Mouse (Mus musculus) forebrain, embryonic 12.5 days (tissue): ENCODE measurements around the gene Ankrd33. TPM values are rescaled to one million over a fixed set of nuclear protein-coding genes. Genes with fewer than 3 reads are reported as not detected.

Experiments used
- ATAC-seq: fragments of 200-750 bp; cut with Nextera tagmentation; 2 replicates; pipeline ENCODE4 v1.8.0; 2017; ENCODE audit warnings: moderate TSS enrichment; ENCODE audit not compliant: low FRiP score
- H3K27ac ChIP-seq: fragments of 300-500 bp; sonication (generic); 2 replicates; pipeline ENCODE4 v1.5.1; 2016; ENCODE audit warnings: mild to moderate bottlenecking
- H3K27me3 ChIP-seq: fragments of 300-500 bp; sonication (generic); 2 replicates; pipeline ENCODE4 v1.6.1; 2016; ENCODE audit warnings: mild to moderate bottlenecking
- H3K36me3 ChIP-seq: fragments of 300-500 bp; sonication (generic); replicated peaks from 2 replicates; pipeline ENCODE4 v1.6.1; 2016; ENCODE audit warnings: mild to moderate bottlenecking
- H3K4me1 ChIP-seq: fragments of 300-500 bp; sonication (generic); 2 replicates; pipeline ENCODE4 v1.6.1; 2016
- H3K4me2 ChIP-seq: fragments of 300-500 bp; sonication (generic); 2 replicates; pipeline ENCODE4 v1.6.1; 2016; ENCODE audit warnings: mild to moderate bottlenecking, moderate library complexity
- H3K4me3 ChIP-seq: fragments of 300-500 bp; sonication (generic); replicated peaks from 2 replicates; pipeline ENCODE4 v1.5.1; 2016; ENCODE audit warnings: mild to moderate bottlenecking
- H3K9ac ChIP-seq: fragments of 300-500 bp; sonication (generic); 2 replicates; pipeline ENCODE4 v1.6.1; 2016; ENCODE audit warnings: mild to moderate bottlenecking
- H3K9me3 ChIP-seq: fragments of 300-500 bp; sonication (generic); 2 replicates; pipeline ENCODE4 v1.6.1; 2016
- WGBS: fragments of 180-500 bp; shearing (Covaris S2); methylation state at CpG from one replicate; pipeline ENCODE4 v1.1.7; 2016; 5-methylcytosine and 5-hydroxymethylcytosine counted together
- polyA plus RNA-seq: library from polyadenylated mRNA; unstranded; fragments of >200 nt; fragmentation: Nextera tagmentation; extraction: Ambion mirVana; gene quantifications from 2 replicates; pipeline ENCODE4 v1.2.1, GENCODE M21; 2016

The Ankrd33 gene
- not detected in 2 replicates for polyA plus RNA-seq

DNA sequence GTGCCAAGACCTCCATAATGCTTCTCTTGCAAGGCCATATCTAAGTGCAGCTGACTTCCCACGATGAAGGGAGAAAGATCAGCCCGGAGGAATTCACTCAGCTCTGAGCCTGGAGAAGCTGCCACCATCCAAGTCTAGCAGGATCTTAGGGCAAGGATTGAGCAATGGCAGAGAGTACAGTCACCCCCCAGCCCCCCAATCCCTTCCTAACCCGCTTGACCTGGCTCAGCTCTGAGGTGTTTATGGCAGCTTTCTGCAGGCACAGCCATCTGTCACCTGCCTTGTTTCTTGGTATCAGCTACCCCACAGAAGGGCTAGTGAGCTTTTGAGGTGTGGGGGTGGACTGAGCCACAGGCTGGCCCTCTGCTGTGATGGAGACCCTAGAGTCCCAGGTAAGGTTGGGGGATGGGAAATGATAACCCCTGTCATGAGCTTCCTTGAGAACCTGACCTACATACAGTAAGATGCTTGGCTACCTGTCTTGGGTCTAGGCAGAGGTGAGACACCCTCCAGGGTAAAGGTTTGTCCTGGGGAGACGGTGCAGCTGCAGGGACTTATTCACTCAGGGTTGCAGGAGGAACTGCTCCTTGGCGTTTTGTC lies at the start of gene Ankrd33:
Ankrd33 (plus strand) TSS at position 245 of the 600 bp plus-strand sequence.
- Histone ChIP-seq H3K4me1 (no peaks in the 10 kb centered on the region), H3K9me3 (peaks cover 4% of the 10 kb centered on the region; the same call in 1 of the 2 replicates), H3K4me3 (no peak within 1 kb of the TSS), H3K9ac (no peak within 1 kb of the TSS), H3K27ac (no peak within 1 kb of the TSS), H3K27me3 (peaks cover 6% of the 10 kb centered on the region; the same call in 1 of the 2 replicates), H3K4me2 (no peak within 1 kb of the TSS), H3K36me3 (no peaks in the 10 kb centered on the region)
- no peak for ATAC-seq
- WGBS = 82% methylated on average over 5 of the region's 5 CpGs

DNA sequence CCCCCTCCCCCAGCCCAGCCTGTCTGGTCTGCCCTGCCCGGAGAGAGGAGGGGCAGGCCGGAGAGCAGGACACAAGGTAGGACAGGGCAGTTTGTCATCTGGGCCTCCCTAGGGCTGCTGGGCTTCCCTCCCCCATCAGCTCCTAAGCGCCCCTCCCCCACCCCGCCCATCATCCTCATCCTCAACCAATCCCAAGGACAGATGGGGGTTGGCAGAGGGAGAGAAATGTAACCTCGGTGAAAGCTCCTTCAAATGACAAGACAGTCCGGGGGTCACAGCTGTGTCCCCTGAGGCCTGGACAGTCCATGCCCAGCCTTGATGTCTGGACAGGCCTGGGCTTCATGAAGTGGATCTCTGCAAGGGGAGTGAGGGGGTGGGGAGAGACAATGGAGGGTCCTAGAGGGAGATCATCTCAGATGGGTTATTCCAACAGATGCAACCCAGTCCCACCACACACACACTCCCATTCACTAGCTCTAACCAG lies 49.1 kb upstream of the Ankrd33 start:
- H3K4me3 ChIP-seq = no peak overlapping the region

GRCm38 (mm10) chr15:101066920-101067696 lies 48.4 kb upstream of the Ankrd33 start:
- no peak overlapping the region for H3K4me3 ChIP-seq
- no peak overlapping the region; the same call in 1 of the 2 replicates for H3K4me2 ChIP-seq
- ATAC-seq = peak; percentile 78
- H3K27me3 ChIP-seq = peaks cover 7% of the 10 kb centered on the region; the same call in 1 of the 2 replicates
- no peaks in the 10 kb centered on the region for H3K9me3 ChIP-seq
- 0 out of 2 replicates have a peak overlapping the region, but pooled peaks have one; percentile 2 for H3K9ac ChIP-seq
- 7% methylated on average over 7 of the region's 9 CpGs for WGBS
- peak overlapping the region; percentile 75 for H3K27ac ChIP-seq
- H3K4me1 ChIP-seq = peaks cover 82% of the 10 kb centered on the region
- H3K36me3 ChIP-seq = no peaks in the 10 kb centered on the region

More for the DNA sequence above, 49.1 kb upstream of the Ankrd33 start:
- no peaks in the 10 kb centered on the region for H3K9me3 ChIP-seq
- H3K27ac ChIP-seq = peak overlapping the region; percentile 75
- peaks cover 86% of the 10 kb centered on the region for H3K4me1 ChIP-seq
- no peak overlapping the region; the same call in 1 of the 2 replicates for H3K9ac ChIP-seq
- no peak overlapping the region for H3K4me2 ChIP-seq
- no peaks in the 10 kb centered on the region for H3K36me3 ChIP-seq
- peak; percentile 40 for ATAC-seq
- 10% methylated on average over 6 of the region's 6 CpGs for WGBS
- H3K27me3 ChIP-seq = peaks cover 7% of the 10 kb centered on the region; the same call in 1 of the 2 replicates

DNA sequence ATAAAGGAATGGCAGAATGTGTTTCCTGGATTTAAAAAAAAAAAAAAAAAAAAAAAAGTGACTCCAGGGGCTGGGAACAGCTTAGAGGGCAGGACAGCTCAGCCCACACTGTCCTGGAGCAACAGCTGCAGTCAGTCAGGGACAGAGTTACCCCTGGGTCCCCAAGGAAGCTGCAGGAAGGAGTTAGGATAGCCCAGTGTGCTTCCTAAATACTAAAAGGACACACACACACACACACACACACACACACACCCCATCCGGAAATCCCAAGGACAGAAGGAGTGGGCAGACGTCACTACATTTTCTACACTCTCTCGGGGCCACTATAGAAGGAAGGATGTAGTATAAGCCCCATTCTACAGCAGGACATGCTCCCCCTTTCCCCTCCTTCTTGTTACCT lies 47.5 kb upstream of the Ankrd33 start:
- peaks cover 7% of the 10 kb centered on the region; the same call in 1 of the 2 replicates for H3K27me3 ChIP-seq
- ATAC-seq = no peak
- peaks cover 77% of the 10 kb centered on the region for H3K4me1 ChIP-seq
- no peak overlapping the region for H3K4me2 ChIP-seq
- H3K9ac ChIP-seq = no peak overlapping the region
- H3K9me3 ChIP-seq = no peaks in the 10 kb centered on the region
- peak overlapping the region; percentile 43; the same call in 1 of the 2 replicates for H3K27ac ChIP-seq
- no peaks in the 10 kb centered on the region for H3K36me3 ChIP-seq
- 59% methylated on average over 3 of the region's 3 CpGs for WGBS
- H3K4me3 ChIP-seq = no peak overlapping the region

DNA sequence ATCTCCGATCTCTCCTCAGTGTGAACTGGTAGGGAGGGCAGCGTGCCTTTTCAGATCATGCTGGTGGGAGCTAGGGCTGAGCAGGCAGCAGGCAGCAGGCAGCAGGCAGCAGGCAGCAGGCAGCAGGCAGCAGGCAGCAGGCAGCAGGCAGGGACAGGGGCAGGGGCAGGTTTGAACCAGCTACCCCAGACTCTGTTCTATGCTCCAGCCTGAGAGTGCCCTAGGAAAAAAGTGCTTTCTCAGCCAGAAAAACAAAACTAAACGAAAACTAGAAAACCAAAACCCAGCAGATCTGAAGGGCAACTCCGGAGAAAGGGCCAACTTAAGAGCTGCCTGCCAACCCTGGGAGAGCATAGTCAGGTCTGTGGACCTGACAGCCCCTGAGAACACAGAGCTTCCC lies 46.9 kb upstream of the Ankrd33 start:
- 48% methylated on average over 4 of the region's 4 CpGs for WGBS
- H3K27me3 ChIP-seq = peaks cover 3% of the 10 kb centered on the region; the same call in 1 of the 2 replicates
- H3K4me1 ChIP-seq = peaks cover 75% of the 10 kb centered on the region
- H3K36me3 ChIP-seq = no peaks in the 10 kb centered on the region
- H3K9ac ChIP-seq = no peak overlapping the region
- H3K27ac ChIP-seq = peak overlapping the region; percentile 43
- H3K9me3 ChIP-seq = no peaks in the 10 kb centered on the region
- no peak for ATAC-seq
- no peak overlapping the region for H3K4me3 ChIP-seq
- no peak overlapping the region for H3K4me2 ChIP-seq

GRCm38 (mm10) chr15:101069641-101070190 lies 45.8 kb upstream of the Ankrd33 start:
- H3K9ac ChIP-seq = peak overlapping the region; percentile 12; the same call in 1 of the 2 replicates
- peaks cover 78% of the 10 kb centered on the region for H3K4me1 ChIP-seq
- H3K27me3 ChIP-seq = no peaks in the 10 kb centered on the region; the same call in 1 of the 2 replicates
- no peaks in the 10 kb centered on the region for H3K9me3 ChIP-seq
- H3K36me3 ChIP-seq = no peaks in the 10 kb centered on the region
- ATAC-seq = no peak
- H3K27ac ChIP-seq = peak overlapping the region; percentile 62; the same call in 1 of the 2 replicates
- no peak overlapping the region for H3K4me3 ChIP-seq
- no peak overlapping the region for H3K4me2 ChIP-seq
- 51% methylated on average over 9 of the region's 9 CpGs for WGBS

GRCm38 (mm10) chr15:101070762-101071161 lies 44.8 kb upstream of the Ankrd33 start:
- peaks cover 75% of the 10 kb centered on the region for H3K4me1 ChIP-seq
- H3K27me3 ChIP-seq = no peaks in the 10 kb centered on the region
- H3K36me3 ChIP-seq = no peaks in the 10 kb centered on the region
- H3K9ac ChIP-seq = no peak overlapping the region
- H3K27ac ChIP-seq = no peak overlapping the region; the same call in 1 of the 2 replicates
- no peaks in the 10 kb centered on the region for H3K9me3 ChIP-seq
- no peak overlapping the region for H3K4me3 ChIP-seq
- no peak overlapping the region for H3K4me2 ChIP-seq
- ATAC-seq = no peak
- 22% methylated on average over 5 of the region's 5 CpGs for WGBS

GRCm38 (mm10) chr15:101072736-101073135 lies 42.8 kb upstream of the Ankrd33 start:
- Histone ChIP-seq H3K9me3 (no peaks in the 10 kb centered on the region), H3K27me3 (no peaks in the 10 kb centered on the region), H3K36me3 (no peaks in the 10 kb centered on the region), H3K4me3 (no peak overlapping the region), H3K9ac (no peak overlapping the region), H3K4me1 (peaks cover 75% of the 10 kb centered on the region), H3K27ac (no peak overlapping the region), H3K4me2 (no peak overlapping the region)
- ATAC-seq = no peak
- 78% methylated on average over 2 of the region's 2 CpGs for WGBS

- WGBS = 79% methylated on average over 5 of the region's 5 CpGs
- peaks cover 4% of the 10 kb centered on the region for H3K27me3 ChIP-seq
- no peak overlapping the region for H3K4me3 ChIP-seq
- H3K9ac ChIP-seq = no peak overlapping the region
- H3K4me1 ChIP-seq = peaks cover 74% of the 10 kb centered on the region
- no peak overlapping the region for H3K27ac ChIP-seq
- H3K4me2 ChIP-seq = no peak overlapping the region
- no peak for ATAC-seq
- H3K9me3 ChIP-seq = no peaks in the 10 kb centered on the region
- H3K36me3 ChIP-seq = no peaks in the 10 kb centered on the region
These were observed 41.5 kb upstream of the Ankrd33 start for GRCm38 (mm10) chr15:101074067-101074466.

- Histone ChIP-seq H3K4me1 (peaks cover 70% of the 10 kb centered on the region), H3K4me3 (no peak overlapping the region), H3K9me3 (no peaks in the 10 kb centered on the region), H3K27me3 (peaks cover 14% of the 10 kb centered on the region), H3K36me3 (no peaks in the 10 kb centered on the region), H3K4me2 (peak overlapping the region; percentile 94; the same call in 1 of the 2 replicates), H3K9ac (no peak overlapping the region), H3K27ac (no peak overlapping the region)
- 75% methylated on average over 4 of the region's 4 CpGs for WGBS
- ATAC-seq = no peak
These were observed 40.4 kb upstream of the Ankrd33 start for GRCm38 (mm10) chr15:101075150-101075549.

- H3K4me3 ChIP-seq = no peak overlapping the region
- H3K4me2 ChIP-seq = peak overlapping the region; percentile 94
- H3K36me3 ChIP-seq = no peaks in the 10 kb centered on the region
- no peak overlapping the region for H3K27ac ChIP-seq
- peaks cover 18% of the 10 kb centered on the region for H3K27me3 ChIP-seq
- WGBS = 13% methylated on average over 5 of the region's 5 CpGs
- H3K4me1 ChIP-seq = peaks cover 69% of the 10 kb centered on the region
- ATAC-seq = no peak
- 0 out of 2 replicates have a peak overlapping the region, but pooled peaks have one; percentile 13 for H3K9ac ChIP-seq
- H3K9me3 ChIP-seq = no peaks in the 10 kb centered on the region
These were observed 39.9 kb upstream of the Ankrd33 start for GRCm38 (mm10) chr15:101075656-101076055.
